Mouse (Mus musculus) embryonic fibroblast, embryonic 13.5 days (primary cell): ENCODE measurements around the gene Olfr203. TPM values are rescaled to one million over a fixed set of nuclear protein-coding genes. Genes with fewer than 3 reads are reported as not detected.
"Not testable (repeated sequence)": the region's sequence is repeated elsewhere in the genome, so short reads cannot be mapped to it uniquely, and the experiment has no call there.

Source experiments
- H3K27ac ChIP-seq: 2 replicates; pipeline ENCODE4 v1.5.1; 2012; ENCODE audit warnings: low read length, control low read depth, inconsistent platforms; ENCODE audit not compliant: insufficient read depth
- H3K4me1 ChIP-seq: 2 replicates; pipeline ENCODE4 v1.6.1; 2011; ENCODE audit warnings: low read length; ENCODE audit not compliant: control insufficient read depth, insufficient read depth
- H3K4me3 ChIP-seq: 2 replicates; pipeline ENCODE4 v1.5.1; 2011; ENCODE audit warnings: mild to moderate bottlenecking, control low read depth, low read length; ENCODE audit not compliant: insufficient read depth
- CTCF ChIP-seq: IDR thresholded peaks from 2 replicates; pipeline ENCODE4 v1.5.1; 2011; ENCODE audit warnings: mild to moderate bottlenecking, control low read depth, low read length, moderate library complexity, borderline replicate concordance; ENCODE audit not compliant: insufficient read depth
- POLR2A ChIP-seq: IDR thresholded peaks from 2 replicates; pipeline ENCODE4 v1.6.1; 2011; ENCODE audit warnings: low read depth, mild to moderate bottlenecking, control low read depth, low read length, moderate library complexity
- polyA plus RNA-seq: library from polyadenylated mRNA; stranded (reverse); fragments of >200 nt; gene quantifications from 2 replicates; pipeline ENCODE4 v1.2.4, GENCODE M21; 2011; ENCODE audit warnings: low read depth; ENCODE audit not compliant: missing spikeins, insufficient read length

Olfr203 gene
- polyA plus RNA-seq = not detected in 2 replicates

DNA sequence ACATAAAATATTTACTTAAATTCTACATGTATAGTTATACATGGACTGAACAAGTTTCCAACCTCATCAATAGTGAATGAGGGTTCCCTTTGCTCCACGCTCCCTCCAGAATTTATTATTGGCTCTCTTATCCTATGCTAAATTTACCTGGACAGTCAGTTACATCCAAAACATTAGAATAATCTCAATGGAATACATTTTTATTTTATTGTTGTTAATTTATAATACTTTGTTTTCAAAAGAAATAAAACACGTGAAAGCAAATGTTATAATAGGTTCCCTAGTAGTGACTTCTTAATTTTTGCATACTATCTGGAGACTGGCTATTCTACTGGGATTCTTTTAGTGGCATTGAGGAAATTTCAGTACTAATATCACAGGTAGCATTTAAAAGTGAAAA lies at the start of gene Olfr203:
Gene Olfr203, plus strand, starts transcription at position 301 of the 400 bp plus-strand sequence.
- Histone ChIP-seq H3K4me1 (no peaks in the 10 kb centered on the region), H3K27ac (no peak within 1 kb of the TSS), H3K4me3 (no peak within 1 kb of the TSS)
- TF ChIP-seq POLR2A (no peak), CTCF (no peak)

DNA sequence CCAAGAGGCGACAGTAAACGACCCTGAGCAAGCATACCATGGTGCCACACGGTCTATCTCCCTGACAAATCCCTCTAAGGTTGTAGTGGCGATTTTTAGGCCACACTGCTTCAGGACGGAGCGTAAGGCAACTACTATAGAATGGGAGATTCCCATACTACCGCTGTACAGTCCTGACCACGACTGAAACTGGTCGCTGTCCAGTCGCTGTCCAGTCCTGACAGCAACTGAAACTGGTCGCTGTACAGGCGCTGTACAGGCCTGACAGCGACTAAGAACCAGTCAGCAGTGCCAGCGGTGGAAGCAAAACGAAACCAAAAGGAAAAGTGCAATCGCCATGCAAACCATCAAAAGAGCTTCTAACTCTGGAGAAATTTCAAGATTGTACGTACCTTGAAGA lies 49.0 kb upstream of the Olfr203 start:
- no peak for TF ChIP-seq CTCF
- no peak for TF ChIP-seq POLR2A
- Histone ChIP-seq H3K4me1 (no peaks in the 10 kb centered on the region), H3K27ac (no peak overlapping the region), H3K4me3 (no peak overlapping the region)

DNA sequence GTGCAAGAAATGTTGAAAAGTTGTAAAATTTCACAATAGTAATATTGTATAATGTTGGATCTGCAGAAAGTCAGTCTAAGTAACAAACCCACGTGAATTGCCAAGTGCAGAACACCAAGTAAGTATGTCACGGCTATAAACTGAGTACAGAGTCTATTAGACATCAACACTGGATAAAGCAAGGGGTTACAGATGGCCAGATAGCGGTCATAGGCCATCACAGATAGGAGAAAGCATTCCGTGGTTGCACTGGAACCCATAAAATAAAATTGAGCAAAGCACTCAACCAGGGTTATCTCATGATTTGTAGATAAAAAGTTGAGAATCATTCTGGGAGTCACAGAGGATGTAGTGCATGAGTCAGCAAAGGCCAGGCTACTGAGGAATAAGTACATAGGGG lies 29.6 kb upstream of the Olfr203 start:
- not testable (repeated sequence) for H3K4me3 ChIP-seq, H3K27ac ChIP-seq, H3K4me1 ChIP-seq

DNA sequence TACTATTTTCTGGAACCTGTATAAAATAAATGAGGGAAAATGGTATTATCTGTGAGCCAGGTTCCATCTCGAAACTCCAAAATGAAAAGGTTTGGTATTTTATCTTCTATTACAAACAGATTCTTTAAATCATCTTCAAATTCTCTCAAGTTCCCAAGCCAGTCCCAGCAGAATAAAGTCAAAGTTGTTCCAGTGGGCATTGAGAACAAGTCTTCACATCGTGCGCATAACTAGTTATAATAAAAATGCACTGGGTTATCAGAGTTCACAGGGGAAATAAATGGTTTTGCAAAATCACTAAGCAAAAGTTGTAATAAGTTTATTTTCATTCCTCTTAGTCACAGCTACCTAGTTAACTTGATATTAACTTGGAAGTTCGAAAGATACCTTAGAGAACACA lies 26.1 kb upstream of the Olfr203 start, which contains the start of gene Olfr201:
Gene Olfr201, minus strand, starts transcription at position 101 of the 400 bp plus-strand sequence.
- not testable (repeated sequence) for H3K4me3 ChIP-seq, H3K27ac ChIP-seq, H3K4me1 ChIP-seq

DNA sequence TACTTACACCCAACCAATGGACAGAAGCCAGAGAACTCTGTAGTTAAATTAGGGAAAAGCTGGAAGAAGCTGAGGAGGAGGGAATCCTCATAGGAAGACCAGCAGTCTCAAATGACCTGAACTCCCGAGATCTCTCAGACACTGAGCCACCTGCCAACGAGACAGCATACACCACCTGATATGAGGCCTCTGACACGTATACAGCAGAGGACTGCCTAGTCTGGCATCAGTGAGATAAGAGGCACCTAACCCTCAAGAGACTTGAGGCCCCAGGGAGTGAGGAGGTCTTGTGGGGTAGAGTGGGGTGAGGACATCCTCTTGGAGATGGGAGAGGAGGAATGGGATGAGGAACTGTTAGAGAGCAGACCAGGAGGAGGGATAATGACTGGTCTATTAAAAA lies 18.1 kb upstream of the Olfr203 start:
- TF ChIP-seq CTCF (no peak), POLR2A (no peak)
- H3K4me3 ChIP-seq = no peak overlapping the region
- no peaks in the 10 kb centered on the region for H3K4me1 ChIP-seq
- H3K27ac ChIP-seq = no peak overlapping the region

DNA sequence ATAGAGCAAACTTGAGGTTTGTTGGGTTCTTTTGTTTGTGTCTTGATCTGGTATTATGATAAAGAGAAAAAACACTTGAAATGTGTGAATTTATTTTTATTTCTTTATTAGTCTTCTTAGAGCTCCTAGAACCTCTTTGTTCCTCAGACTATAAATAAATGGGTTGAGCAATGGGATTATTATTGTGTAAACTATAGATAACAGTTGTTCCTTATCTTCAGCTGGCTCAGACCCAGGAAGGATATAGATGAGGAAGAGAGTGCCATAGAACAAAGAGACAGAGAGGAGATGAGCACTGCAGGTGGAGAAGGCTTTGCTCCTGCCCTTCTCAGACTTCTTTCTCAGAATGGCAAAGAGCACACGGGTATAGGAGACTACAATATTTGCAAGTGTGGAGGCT lies 15.2 kb upstream of the Olfr203 start:
- Histone ChIP-seq H3K4me1 (no peaks in the 10 kb centered on the region), H3K4me3 (no peak overlapping the region), H3K27ac (no peak overlapping the region)
- TF ChIP-seq CTCF (no peak), POLR2A (no peak)

DNA sequence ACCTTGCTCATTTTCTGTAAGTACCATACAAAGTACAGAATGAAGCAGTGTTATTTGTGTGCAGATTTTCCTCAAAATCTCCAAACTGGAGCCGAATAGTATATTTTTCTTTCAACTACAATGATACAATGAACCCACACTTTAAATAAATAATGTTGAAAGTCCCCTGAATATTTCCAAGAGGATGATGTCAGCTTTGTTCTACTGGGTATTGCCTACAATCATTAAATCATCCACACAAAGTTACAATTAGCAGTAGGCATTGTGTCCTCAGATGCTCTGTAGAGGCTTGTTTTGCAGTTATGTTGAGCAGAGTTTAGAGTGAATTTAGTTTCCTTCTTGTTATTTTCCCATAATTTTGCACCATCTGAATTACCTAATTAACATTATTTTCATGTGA lies 12.0 kb upstream of the Olfr203 start, which contains the start of gene Olfr202:
Gene Olfr202, minus strand, starts transcription at position 101 of the 400 bp plus-strand sequence.
- TF ChIP-seq POLR2A (no peak), CTCF (no peak)
- no peak within 1 kb of the TSS for H3K4me3 ChIP-seq
- no peak within 1 kb of the TSS for H3K27ac ChIP-seq
- no peaks in the 10 kb centered on the region for H3K4me1 ChIP-seq

DNA sequence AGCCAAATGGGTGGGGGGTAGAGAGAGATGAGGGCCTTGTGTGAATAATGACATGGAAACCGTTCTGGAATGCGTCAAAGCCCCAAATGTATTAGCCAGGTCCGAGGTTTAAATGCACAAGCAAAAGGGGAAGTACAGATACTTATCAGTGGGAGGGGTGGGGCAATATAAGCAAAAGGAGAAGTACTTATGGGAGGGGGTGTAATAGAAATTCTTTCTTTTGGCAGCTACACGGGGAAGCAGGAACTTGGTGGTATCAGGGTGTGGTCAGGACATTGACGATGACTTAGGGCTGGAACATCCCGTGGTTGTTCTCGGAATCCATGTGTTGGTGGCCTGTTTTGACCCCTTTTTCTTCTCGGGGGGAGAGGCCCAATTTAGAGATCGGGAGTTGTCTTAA lies 11.1 kb upstream of the Olfr203 start:
- H3K27ac ChIP-seq, H3K4me1 ChIP-seq, H3K4me3 ChIP-seq: not testable (repeated sequence)

DNA sequence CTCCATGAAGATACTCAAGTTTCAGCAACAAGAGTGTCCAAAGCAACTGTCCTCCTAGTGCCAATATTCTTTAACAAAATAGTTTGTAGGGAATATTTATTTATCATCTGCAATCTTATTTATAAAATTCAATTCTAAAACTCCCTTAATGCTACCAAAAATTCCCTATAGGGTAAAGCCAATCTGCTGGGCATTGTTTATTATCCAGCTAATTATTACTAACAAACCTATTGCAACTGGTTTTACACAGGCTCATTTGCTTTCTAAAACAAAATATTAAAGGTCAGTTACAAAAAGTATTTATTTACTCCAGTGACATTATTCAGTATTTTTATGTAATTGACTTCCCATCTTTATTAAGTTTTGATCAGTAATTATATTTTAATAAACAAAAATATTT lies 19.5 kb downstream of the Olfr203 start, which contains the start of gene Olfr204:
Gene Olfr204, minus strand, starts transcription at position 101 of the 400 bp plus-strand sequence.
- Histone ChIP-seq H3K27ac (no peak within 1 kb of the TSS), H3K4me1 (no peaks in the 10 kb centered on the region), H3K4me3 (no peak within 1 kb of the TSS)
- TF ChIP-seq POLR2A (no peak), CTCF (no peak)

DNA sequence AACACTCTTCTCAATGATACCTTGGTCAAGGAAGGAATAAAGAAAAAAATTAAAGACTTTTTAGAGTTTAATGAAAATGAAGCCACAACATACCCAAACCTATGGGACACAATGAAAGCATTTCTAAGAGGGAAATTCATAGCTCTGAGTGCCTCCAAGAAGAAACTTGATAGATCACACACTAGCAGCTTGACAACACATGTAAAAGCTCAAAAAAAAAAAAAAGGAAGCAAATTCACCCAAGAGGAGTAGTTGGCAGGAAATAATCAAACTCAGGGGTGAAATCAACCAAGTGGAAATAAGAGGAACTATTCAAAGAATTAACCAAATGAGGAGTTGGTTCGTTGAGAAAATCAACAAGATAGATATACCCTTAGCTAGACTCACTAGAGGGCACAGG lies 24.6 kb downstream of the Olfr203 start:
- H3K4me3 ChIP-seq, H3K4me1 ChIP-seq, H3K27ac ChIP-seq: not testable (repeated sequence)

DNA sequence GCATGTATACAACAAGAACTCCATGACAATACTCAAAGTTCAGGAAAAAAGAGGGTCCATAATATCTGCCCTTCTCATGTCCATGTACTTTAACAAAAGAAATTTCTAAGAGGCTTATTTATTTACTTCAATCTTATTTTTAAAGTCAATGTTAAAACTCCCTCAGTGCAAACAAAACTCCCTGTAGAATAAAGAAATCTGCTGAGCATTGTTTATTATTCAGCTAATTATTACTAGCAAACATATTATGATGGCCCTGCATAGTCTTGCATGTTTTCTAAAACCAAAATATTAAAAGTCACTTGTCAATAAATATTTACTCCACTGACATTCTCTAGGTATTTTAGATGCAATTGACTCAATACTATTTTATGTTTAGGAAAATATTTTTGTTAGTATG lies 32.4 kb downstream of the Olfr203 start, which contains the start of gene Olfr205:
Gene Olfr205, minus strand, starts transcription at position 101 of the 400 bp plus-strand sequence.
- Histone ChIP-seq H3K4me3 (no peak within 1 kb of the TSS), H3K4me1 (no peaks in the 10 kb centered on the region), H3K27ac (no peak within 1 kb of the TSS)
- no peak for TF ChIP-seq POLR2A
- TF ChIP-seq CTCF = no peak
